Mouse (Mus musculus): ENCODE measurements around the gene Nrcam. TPM values are rescaled to one million over a fixed set of nuclear protein-coding genes. Genes with fewer than 3 reads are reported as not detected.

Nrcam gene
- polyA plus RNA-seq, 1 experiment from 2014 or later = 5.7 TPM

- ATAC-seq (ENCODE audit: insufficient read depth, low FRiP score) = no peak
- Histone ChIP-seq H3K27ac (ENCODE audit: low read length) (no peak overlapping the region), H3K4me2 (ENCODE audit: low read depth, low read length) (no peak overlapping the region), H3K36me3 (ENCODE audit: control insufficient read depth, insufficient read depth, low read length) (no peaks in the 10 kb centered on the region), H3K4me1 (ENCODE audit: control insufficient read depth, insufficient read depth, low read length) (no peaks in the 10 kb centered on the region), H3K9ac (ENCODE audit: low read length) (no peak overlapping the region), H3K4me3 (replicated peaks; ENCODE audit: low read length) (no peak overlapping the region), H3K27me3 (ENCODE audit: control insufficient read depth, insufficient read depth, low read length) (no peaks in the 10 kb centered on the region), H3K9me3 (replicated peaks; ENCODE audit: control insufficient read depth, low read length) (no peaks in the 10 kb centered on the region)
- 75% methylated on average over 3 of the region's 3 CpGs for WGBS
Observed at GRCm38 (mm10) chr12:44411031-44411430, 82.3 kb downstream of the Nrcam start.

GRCm38 (mm10) chr12:44422154-44422866, 93.6 kb downstream of the Nrcam start:
- Histone ChIP-seq H3K27ac (ENCODE audit: low read length) (no peak overlapping the region), H3K36me3 (ENCODE audit: control insufficient read depth, insufficient read depth, low read length) (no peaks in the 10 kb centered on the region), H3K9me3 (replicated peaks; ENCODE audit: control insufficient read depth, low read length) (no peaks in the 10 kb centered on the region), H3K4me1 (ENCODE audit: control insufficient read depth, insufficient read depth, low read length) (no peaks in the 10 kb centered on the region), H3K27me3 (ENCODE audit: control insufficient read depth, insufficient read depth, low read length) (no peaks in the 10 kb centered on the region), H3K9ac (ENCODE audit: low read length) (no peak overlapping the region), H3K4me2 (ENCODE audit: low read depth, low read length) (no peak overlapping the region), H3K4me3 (replicated peaks; ENCODE audit: low read length) (no peak overlapping the region)
- 41% methylated on average over 4 of the region's 4 CpGs for WGBS
- ATAC-seq (ENCODE audit: insufficient read depth, low FRiP score) = no peak

DNA sequence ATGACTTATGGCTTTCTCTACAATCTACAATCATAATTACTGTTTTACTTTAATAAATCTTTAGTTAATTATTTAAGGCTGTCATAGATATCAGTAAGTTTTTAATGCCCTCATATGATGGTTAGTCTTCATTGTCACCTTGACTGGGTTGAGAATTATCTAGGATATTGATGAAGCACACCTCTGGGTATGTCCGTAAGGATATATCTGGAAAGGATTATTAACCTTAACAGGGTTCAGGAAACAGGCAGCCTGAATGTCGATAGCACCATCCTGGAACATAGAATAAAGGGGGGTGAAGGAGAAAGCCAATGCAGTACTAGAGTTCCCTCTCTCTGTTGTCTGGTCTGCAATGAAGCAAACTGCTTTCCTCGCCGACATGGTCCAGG, 94.2 kb downstream of the Nrcam start:
- Histone ChIP-seq H3K4me2 (ENCODE audit: low read depth, low read length) (no peak overlapping the region), H3K9me3 (replicated peaks; ENCODE audit: control insufficient read depth, low read length) (no peaks in the 10 kb centered on the region), H3K36me3 (ENCODE audit: control insufficient read depth, insufficient read depth, low read length) (no peaks in the 10 kb centered on the region), H3K4me3 (replicated peaks; ENCODE audit: low read length) (no peak overlapping the region), H3K9ac (ENCODE audit: low read length) (no peak overlapping the region), H3K27me3 (ENCODE audit: control insufficient read depth, insufficient read depth, low read length) (no peaks in the 10 kb centered on the region), H3K4me1 (ENCODE audit: control insufficient read depth, insufficient read depth, low read length) (no peaks in the 10 kb centered on the region), H3K27ac (ENCODE audit: low read length) (no peak overlapping the region)
- WGBS = 84% methylated on average over 4 of the region's 4 CpGs
- no peak for ATAC-seq (ENCODE audit: insufficient read depth, low FRiP score)

DNA sequence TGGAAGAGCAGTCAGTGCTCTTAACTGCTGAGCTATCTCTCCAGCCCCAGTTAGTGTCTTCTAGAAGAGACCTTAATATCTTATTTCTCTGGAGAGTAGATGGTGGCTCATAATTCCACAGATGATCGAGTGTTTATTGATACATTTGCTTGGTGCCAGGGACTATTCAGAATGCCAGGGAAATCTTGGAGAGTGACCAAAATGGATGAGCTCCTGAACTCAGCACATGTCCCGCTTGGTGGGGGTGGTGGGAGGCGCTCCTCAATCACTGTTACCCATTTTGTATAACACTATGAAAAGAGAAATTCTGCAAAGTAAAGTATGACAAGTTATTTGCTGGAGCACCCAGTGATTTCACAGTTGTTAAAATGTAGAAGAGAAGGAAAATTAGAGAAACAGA, 95.3 kb downstream of the Nrcam start:
- H3K4me1 ChIP-seq (ENCODE audit: control insufficient read depth, insufficient read depth, low read length) = no peaks in the 10 kb centered on the region
- 79% methylated on average over 3 of the region's 3 CpGs for WGBS
- H3K9ac ChIP-seq (ENCODE audit: low read length) = no peak overlapping the region
- no peaks in the 10 kb centered on the region for H3K36me3 ChIP-seq (ENCODE audit: control insufficient read depth, insufficient read depth, low read length)
- H3K4me3 ChIP-seq (replicated peaks; ENCODE audit: low read length) = no peak overlapping the region
- H3K9me3 ChIP-seq (replicated peaks; ENCODE audit: control insufficient read depth, low read length) = no peaks in the 10 kb centered on the region
- no peak for ATAC-seq (ENCODE audit: insufficient read depth, low FRiP score)
- no peak overlapping the region for H3K4me2 ChIP-seq (ENCODE audit: low read depth, low read length)
- H3K27me3 ChIP-seq (ENCODE audit: control insufficient read depth, insufficient read depth, low read length) = no peaks in the 10 kb centered on the region
- H3K27ac ChIP-seq (ENCODE audit: low read length) = no peak overlapping the region

DNA sequence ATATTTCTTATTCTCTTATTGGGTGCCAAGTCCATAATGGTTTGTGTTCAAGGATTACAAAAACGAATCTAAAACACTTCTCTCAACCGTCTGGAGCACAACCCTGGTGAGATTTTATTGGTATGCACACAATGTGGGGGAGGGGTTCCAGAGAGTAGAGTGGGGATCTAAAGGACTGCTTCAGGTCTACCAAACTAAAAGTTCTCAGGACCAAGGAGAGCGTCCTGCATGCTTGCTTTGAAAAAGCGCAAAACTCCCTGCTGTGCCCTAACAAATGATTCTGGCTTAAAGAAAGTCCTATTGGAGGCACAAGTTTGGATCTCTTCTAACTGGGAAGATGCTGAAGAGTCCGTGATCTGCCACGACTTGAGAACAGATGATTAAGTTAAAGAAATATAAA, 96.4 kb downstream of the Nrcam start:
- Histone ChIP-seq H3K36me3 (ENCODE audit: control insufficient read depth, insufficient read depth, low read length) (no peaks in the 10 kb centered on the region), H3K27me3 (ENCODE audit: control insufficient read depth, insufficient read depth, low read length) (no peaks in the 10 kb centered on the region), H3K4me3 (replicated peaks; ENCODE audit: low read length) (no peak overlapping the region), H3K9me3 (replicated peaks; ENCODE audit: control insufficient read depth, low read length) (no peaks in the 10 kb centered on the region), H3K27ac (ENCODE audit: low read length) (no peak overlapping the region), H3K4me1 (ENCODE audit: control insufficient read depth, insufficient read depth, low read length) (no peaks in the 10 kb centered on the region), H3K9ac (ENCODE audit: low read length) (no peak overlapping the region), H3K4me2 (ENCODE audit: low read depth, low read length) (no peak overlapping the region)
- 12% methylated on average over 6 of the region's 6 CpGs for WGBS
- no peak for ATAC-seq (ENCODE audit: insufficient read depth, low FRiP score)

DNA sequence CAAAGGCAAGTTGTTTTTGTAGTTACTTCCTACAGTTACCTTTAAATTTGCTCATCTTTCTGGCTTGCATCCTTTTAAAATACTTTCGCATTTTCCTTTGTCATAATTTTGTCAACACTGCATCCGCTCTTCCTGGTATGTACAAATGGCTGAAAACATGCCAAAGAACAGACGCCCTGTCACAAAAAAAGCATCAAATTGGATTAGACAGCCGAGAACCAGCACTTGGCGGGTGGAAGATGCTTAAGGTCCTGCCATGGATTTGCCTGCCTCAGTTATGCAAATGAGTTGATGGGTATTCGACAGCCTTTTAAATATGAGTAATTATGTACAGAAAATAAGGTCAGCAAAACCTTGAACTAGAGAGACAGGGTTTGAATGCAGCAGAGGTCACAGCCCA, 101.7 kb downstream of the Nrcam start:
- 73% methylated on average over 6 of the region's 6 CpGs for WGBS
- Histone ChIP-seq H3K4me3 (replicated peaks; ENCODE audit: low read length) (no peak overlapping the region), H3K27ac (ENCODE audit: low read length) (no peak overlapping the region), H3K4me1 (ENCODE audit: control insufficient read depth, insufficient read depth, low read length) (no peaks in the 10 kb centered on the region), H3K36me3 (ENCODE audit: control insufficient read depth, insufficient read depth, low read length) (no peaks in the 10 kb centered on the region), H3K27me3 (ENCODE audit: control insufficient read depth, insufficient read depth, low read length) (no peaks in the 10 kb centered on the region), H3K9me3 (replicated peaks; ENCODE audit: control insufficient read depth, low read length) (no peaks in the 10 kb centered on the region), H3K4me2 (ENCODE audit: low read depth, low read length) (no peak overlapping the region), H3K9ac (ENCODE audit: low read length) (no peak overlapping the region)
- ATAC-seq (ENCODE audit: insufficient read depth, low FRiP score) = no peak

GRCm38 (mm10) chr12:44430996-44431395, 102.3 kb downstream of the Nrcam start:
- Histone ChIP-seq H3K36me3 (ENCODE audit: control insufficient read depth, insufficient read depth, low read length) (no peaks in the 10 kb centered on the region), H3K9me3 (replicated peaks; ENCODE audit: control insufficient read depth, low read length) (no peaks in the 10 kb centered on the region), H3K27ac (ENCODE audit: low read length) (no peak overlapping the region), H3K9ac (ENCODE audit: low read length) (no peak overlapping the region), H3K27me3 (ENCODE audit: control insufficient read depth, insufficient read depth, low read length) (no peaks in the 10 kb centered on the region), H3K4me2 (ENCODE audit: low read depth, low read length) (no peak overlapping the region), H3K4me1 (ENCODE audit: control insufficient read depth, insufficient read depth, low read length) (no peaks in the 10 kb centered on the region), H3K4me3 (replicated peaks; ENCODE audit: low read length) (no peak overlapping the region)
- ATAC-seq (ENCODE audit: insufficient read depth, low FRiP score) = no peak
- 65% methylated on average over 7 of the region's 7 CpGs for WGBS

DNA sequence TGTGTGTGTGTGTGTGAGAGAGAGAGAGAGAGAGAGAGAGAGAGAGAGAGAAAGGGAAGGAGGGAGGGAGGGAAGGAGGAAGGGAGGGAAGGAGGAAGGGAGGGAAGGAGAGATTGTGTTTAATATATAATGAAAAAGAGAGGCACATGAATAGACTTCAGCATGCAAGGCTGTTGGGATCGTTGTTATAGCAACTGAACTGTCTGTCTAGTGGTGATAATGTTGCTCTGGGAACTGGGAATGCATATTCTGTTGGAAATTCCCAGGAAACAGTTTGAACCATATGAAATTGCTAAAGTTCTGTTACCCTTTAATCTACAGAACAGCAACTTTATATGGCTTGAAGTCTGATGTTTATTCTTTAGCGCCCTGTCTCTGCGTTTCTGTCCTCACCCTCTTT, 104.0 kb downstream of the Nrcam start:
- no peaks in the 10 kb centered on the region for H3K4me1 ChIP-seq (ENCODE audit: control insufficient read depth, insufficient read depth, low read length)
- 82% methylated on average over 3 of the region's 3 CpGs for WGBS

DNA sequence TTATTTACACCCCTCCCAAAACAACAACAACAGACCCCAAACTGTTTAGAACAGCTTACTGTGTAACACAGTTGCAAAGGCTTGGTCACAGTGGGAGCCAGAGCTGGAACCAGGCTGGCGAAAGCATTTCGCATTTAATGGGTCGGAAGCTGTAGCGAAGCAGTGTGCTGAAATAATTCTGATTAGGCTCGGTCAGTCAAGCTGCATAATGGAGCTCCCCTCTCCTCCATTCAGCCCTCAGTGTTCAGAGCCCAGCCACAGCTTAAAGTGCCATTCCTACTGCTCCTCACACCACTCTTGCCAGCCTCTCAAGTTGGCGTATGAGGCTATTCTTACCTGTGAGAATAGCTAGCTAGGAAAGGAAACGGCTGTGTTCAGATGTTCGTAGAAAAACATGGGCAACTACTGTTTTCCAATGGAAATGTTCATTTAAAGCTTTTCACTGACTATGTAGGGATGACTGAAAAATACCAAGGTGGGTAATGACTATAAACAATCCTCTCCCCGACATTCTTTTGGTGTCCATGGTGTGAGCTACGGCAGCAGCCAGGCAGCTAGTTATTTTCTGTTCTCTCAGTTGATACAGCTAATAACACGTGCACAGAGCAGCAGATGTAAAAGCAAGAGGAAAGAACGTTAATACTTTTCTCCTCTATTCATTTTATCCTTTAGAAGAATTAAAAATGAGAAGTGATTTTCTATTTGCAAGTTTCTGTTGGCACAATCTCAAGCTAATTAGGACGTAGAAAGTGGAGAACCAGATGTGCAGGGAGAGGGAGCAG, 108.6 kb downstream of the Nrcam start:
- no peaks in the 10 kb centered on the region for H3K4me1 ChIP-seq (ENCODE audit: control insufficient read depth, insufficient read depth, low read length)
- no peak for ATAC-seq (ENCODE audit: insufficient read depth, low FRiP score)
- H3K36me3 ChIP-seq (ENCODE audit: control insufficient read depth, insufficient read depth, low read length) = no peaks in the 10 kb centered on the region
- no peaks in the 10 kb centered on the region for H3K27me3 ChIP-seq (ENCODE audit: control insufficient read depth, insufficient read depth, low read length)
- WGBS = 77% methylated on average over 13 of the region's 13 CpGs
- H3K4me2 ChIP-seq (ENCODE audit: low read depth, low read length) = no peak overlapping the region
- no peak overlapping the region for H3K4me3 ChIP-seq (replicated peaks; ENCODE audit: low read length)
- H3K9me3 ChIP-seq (replicated peaks; ENCODE audit: control insufficient read depth, low read length) = no peaks in the 10 kb centered on the region
- H3K27ac ChIP-seq (ENCODE audit: low read length) = no peak overlapping the region
- H3K9ac ChIP-seq (ENCODE audit: low read length) = no peak overlapping the region

More for the DNA sequence above, 104.0 kb downstream of the Nrcam start:
- no peaks in the 10 kb centered on the region for H3K36me3 ChIP-seq (ENCODE audit: control insufficient read depth, insufficient read depth, low read length)
- no peaks in the 10 kb centered on the region for H3K9me3 ChIP-seq (replicated peaks; ENCODE audit: control insufficient read depth, low read length)
- H3K27me3 ChIP-seq (ENCODE audit: control insufficient read depth, insufficient read depth, low read length) = no peaks in the 10 kb centered on the region
- no peak overlapping the region for H3K4me3 ChIP-seq (replicated peaks; ENCODE audit: low read length)
- no peak overlapping the region for H3K27ac ChIP-seq (ENCODE audit: low read length)
- no peak overlapping the region for H3K4me2 ChIP-seq (ENCODE audit: low read depth, low read length)
- no peak for ATAC-seq (ENCODE audit: insufficient read depth, low FRiP score)
- no peak overlapping the region for H3K9ac ChIP-seq (ENCODE audit: low read length)

Measured in stomach, embryonic 16.5 days (tissue).